Mouse (Mus musculus): ENCODE measurements at regions not wholly inside any gene's neighbourhood (a gene's known extent, or its start where the extent isn't known, plus 50 kb on each side); places are given as distances from the start of the nearest gene placed in this dataset.

- H3K4me2 ChIP-seq (ENCODE audit: low read depth, low read length) = no peak overlapping the region
- no peak overlapping the region for H3K27ac ChIP-seq (replicated peaks; ENCODE audit: low read depth, low read length)
- no peaks in the 10 kb centered on the region for H3K36me3 ChIP-seq (ENCODE audit: control insufficient read depth, insufficient read depth, low read length)
- H3K4me1 ChIP-seq (ENCODE audit: control insufficient read depth, insufficient read depth, low read length) = peaks cover 4% of the 10 kb centered on the region
- no peaks in the 10 kb centered on the region for H3K27me3 ChIP-seq (replicated peaks; ENCODE audit: control insufficient read depth, insufficient read depth, low read length)
- H3K4me3 ChIP-seq (ENCODE audit: low read depth, low read length) = no peak overlapping the region
- DNase-seq (ENCODE audit: low spot score) = no peak
- no peaks in the 10 kb centered on the region for H3K9me3 ChIP-seq (ENCODE audit: control insufficient read depth, low read length)
- H3K9ac ChIP-seq (ENCODE audit: low read depth, low read length) = no peak overlapping the region
- no peak for ATAC-seq (ENCODE audit: low read depth)
- WGBS = 68% methylated on average over 6 of the region's 6 CpGs
Measured at GRCm38 (mm10) chr1:90347032-90347431, 143.3 kb downstream of the Ackr3 start.

- Histone ChIP-seq H3K9ac (ENCODE audit: low read depth, low read length) (no peak overlapping the region), H3K4me1 (ENCODE audit: control insufficient read depth, insufficient read depth, low read length) (peaks cover 23% of the 10 kb centered on the region), H3K4me3 (ENCODE audit: low read depth, low read length) (no peak overlapping the region), H3K27me3 (replicated peaks; ENCODE audit: control insufficient read depth, insufficient read depth, low read length) (no peaks in the 10 kb centered on the region), H3K4me2 (ENCODE audit: low read depth, low read length) (no peak overlapping the region), H3K27ac (replicated peaks; ENCODE audit: low read depth, low read length) (no peak overlapping the region), H3K36me3 (ENCODE audit: control insufficient read depth, insufficient read depth, low read length) (no peaks in the 10 kb centered on the region), H3K9me3 (ENCODE audit: control insufficient read depth, low read length) (no peaks in the 10 kb centered on the region)
- no peak for ATAC-seq (ENCODE audit: low read depth)
- DNase-seq (ENCODE audit: low spot score) = peak; percentile 69
- 26% methylated on average over 6 of the region's 6 CpGs for WGBS
Measured at GRCm38 (mm10) chr1:90349611-90350010, 145.8 kb downstream of the Ackr3 start.

- Histone ChIP-seq H3K9me3 (ENCODE audit: control insufficient read depth, low read length) (no peaks in the 10 kb centered on the region), H3K4me1 (ENCODE audit: control insufficient read depth, insufficient read depth, low read length) (peaks cover 23% of the 10 kb centered on the region), H3K27ac (replicated peaks; ENCODE audit: low read depth, low read length) (peak overlapping the region; percentile 29; the same call in 1 of the 2 replicates), H3K36me3 (ENCODE audit: control insufficient read depth, insufficient read depth, low read length) (no peaks in the 10 kb centered on the region), H3K9ac (ENCODE audit: low read depth, low read length) (no peak overlapping the region), H3K27me3 (replicated peaks; ENCODE audit: control insufficient read depth, insufficient read depth, low read length) (no peaks in the 10 kb centered on the region), H3K4me2 (ENCODE audit: low read depth, low read length) (no peak overlapping the region), H3K4me3 (ENCODE audit: low read depth, low read length) (no peak overlapping the region)
- DNase-seq (ENCODE audit: low spot score) (peak; percentile 83), ATAC-seq (ENCODE audit: low read depth) (peak; percentile 58)
- WGBS = 16% methylated on average over 7 of the region's 7 CpGs
Measured at GRCm38 (mm10) chr1:90353325-90353724, 149.5 kb downstream of the Ackr3 start.

- ATAC-seq (ENCODE audit: low read depth) = no peak
- no peaks in the 10 kb centered on the region for H3K36me3 ChIP-seq (ENCODE audit: control insufficient read depth, insufficient read depth, low read length)
- no peaks in the 10 kb centered on the region for H3K9me3 ChIP-seq (ENCODE audit: control insufficient read depth, low read length)
- peaks cover 29% of the 10 kb centered on the region for H3K4me1 ChIP-seq (ENCODE audit: control insufficient read depth, insufficient read depth, low read length)
- DNase-seq (ENCODE audit: low spot score) = no peak
- no peak overlapping the region for H3K4me3 ChIP-seq (ENCODE audit: low read depth, low read length)
- WGBS = 70% methylated on average over 3 of the region's 3 CpGs
- no peaks in the 10 kb centered on the region for H3K27me3 ChIP-seq (replicated peaks; ENCODE audit: control insufficient read depth, insufficient read depth, low read length)
- no peak overlapping the region for H3K4me2 ChIP-seq (ENCODE audit: low read depth, low read length)
- no peak overlapping the region for H3K27ac ChIP-seq (replicated peaks; ENCODE audit: low read depth, low read length)
- no peak overlapping the region for H3K9ac ChIP-seq (ENCODE audit: low read depth, low read length)
Measured at GRCm38 (mm10) chr1:90356567-90356966, 152.8 kb downstream of the Ackr3 start.

GRCm38 (mm10) chr1:90357391-90357790, 153.6 kb downstream of the Ackr3 start:
- no peaks in the 10 kb centered on the region for H3K27me3 ChIP-seq (replicated peaks; ENCODE audit: control insufficient read depth, insufficient read depth, low read length)
- DNase-seq (ENCODE audit: low spot score) = no peak
- H3K9me3 ChIP-seq (ENCODE audit: control insufficient read depth, low read length) = no peaks in the 10 kb centered on the region
- no peaks in the 10 kb centered on the region for H3K36me3 ChIP-seq (ENCODE audit: control insufficient read depth, insufficient read depth, low read length)
- ATAC-seq (ENCODE audit: low read depth) = no peak
- H3K4me3 ChIP-seq (ENCODE audit: low read depth, low read length) = no peak overlapping the region
- no peak overlapping the region for H3K9ac ChIP-seq (ENCODE audit: low read depth, low read length)
- H3K4me1 ChIP-seq (ENCODE audit: control insufficient read depth, insufficient read depth, low read length) = peaks cover 21% of the 10 kb centered on the region
- no peak overlapping the region for H3K27ac ChIP-seq (replicated peaks; ENCODE audit: low read depth, low read length)
- H3K4me2 ChIP-seq (ENCODE audit: low read depth, low read length) = no peak overlapping the region

- H3K4me2 ChIP-seq (ENCODE audit: low read depth, low read length) = no peak overlapping the region
- 0 out of 2 replicates have a peak, but pooled peaks cover 6% of the 10 kb centered on the region for H3K4me1 ChIP-seq (ENCODE audit: control insufficient read depth, insufficient read depth, low read length)
- H3K27ac ChIP-seq (replicated peaks; ENCODE audit: low read depth, low read length) = no peak overlapping the region
- WGBS = 68% methylated on average over 2 of the region's 2 CpGs
- H3K4me3 ChIP-seq (ENCODE audit: low read depth, low read length) = no peak overlapping the region
- H3K27me3 ChIP-seq (replicated peaks; ENCODE audit: control insufficient read depth, insufficient read depth, low read length) = no peaks in the 10 kb centered on the region
- H3K36me3 ChIP-seq (ENCODE audit: control insufficient read depth, insufficient read depth, low read length) = no peaks in the 10 kb centered on the region
- no peaks in the 10 kb centered on the region for H3K9me3 ChIP-seq (ENCODE audit: control insufficient read depth, low read length)
- no peak for DNase-seq (ENCODE audit: low spot score)
- H3K9ac ChIP-seq (ENCODE audit: low read depth, low read length) = no peak overlapping the region
- no peak for ATAC-seq (ENCODE audit: low read depth)
Measured at GRCm38 (mm10) chr1:90358971-90359370, 155.2 kb downstream of the Ackr3 start.

- H3K27ac ChIP-seq (replicated peaks; ENCODE audit: low read depth, low read length) = no peak overlapping the region
- H3K27me3 ChIP-seq (replicated peaks; ENCODE audit: control insufficient read depth, insufficient read depth, low read length) = no peaks in the 10 kb centered on the region
- DNase-seq (ENCODE audit: low spot score) (no peak), ATAC-seq (ENCODE audit: low read depth) (no peak; the same call in 1 of the 2 replicates)
- H3K4me3 ChIP-seq (ENCODE audit: low read depth, low read length) = no peak overlapping the region
- no peaks in the 10 kb centered on the region for H3K9me3 ChIP-seq (ENCODE audit: control insufficient read depth, low read length)
- no peak overlapping the region for H3K9ac ChIP-seq (ENCODE audit: low read depth, low read length)
- H3K4me2 ChIP-seq (ENCODE audit: low read depth, low read length) = no peak overlapping the region
- H3K4me1 ChIP-seq (ENCODE audit: control insufficient read depth, insufficient read depth, low read length) = 0 out of 2 replicates have a peak, but pooled peaks cover 8% of the 10 kb centered on the region
- WGBS = 60% methylated on average over 3 of the region's 3 CpGs
- H3K36me3 ChIP-seq (ENCODE audit: control insufficient read depth, insufficient read depth, low read length) = no peaks in the 10 kb centered on the region
Measured at GRCm38 (mm10) chr1:90360065-90360464, 156.3 kb downstream of the Ackr3 start.

- H3K4me2 ChIP-seq (ENCODE audit: low read depth, low read length) = no peak overlapping the region
- peak; percentile 9 for DNase-seq (ENCODE audit: low spot score)
- H3K27ac ChIP-seq (replicated peaks; ENCODE audit: low read depth, low read length) = no peak overlapping the region
- H3K27me3 ChIP-seq (replicated peaks; ENCODE audit: control insufficient read depth, insufficient read depth, low read length) = no peaks in the 10 kb centered on the region
- no peaks in the 10 kb centered on the region for H3K36me3 ChIP-seq (ENCODE audit: control insufficient read depth, insufficient read depth, low read length)
- H3K4me3 ChIP-seq (ENCODE audit: low read depth, low read length) = no peak overlapping the region
- no peak for ATAC-seq (ENCODE audit: low read depth)
- 0 out of 2 replicates have a peak, but pooled peaks cover 8% of the 10 kb centered on the region for H3K4me1 ChIP-seq (ENCODE audit: control insufficient read depth, insufficient read depth, low read length)
- no peaks in the 10 kb centered on the region for H3K9me3 ChIP-seq (ENCODE audit: control insufficient read depth, low read length)
- H3K9ac ChIP-seq (ENCODE audit: low read depth, low read length) = no peak overlapping the region
- 62% methylated on average over 4 of the region's 4 CpGs for WGBS
Measured at GRCm38 (mm10) chr1:90364444-90364843, 160.7 kb downstream of the Ackr3 start.

- WGBS = 55% methylated on average over 10 of the region's 10 CpGs
- no peaks in the 10 kb centered on the region for H3K36me3 ChIP-seq (ENCODE audit: control insufficient read depth, insufficient read depth, low read length)
- no peak overlapping the region for H3K27ac ChIP-seq (replicated peaks; ENCODE audit: low read depth, low read length)
- H3K4me2 ChIP-seq (ENCODE audit: low read depth, low read length) = no peak overlapping the region
- H3K27me3 ChIP-seq (replicated peaks; ENCODE audit: control insufficient read depth, insufficient read depth, low read length) = no peaks in the 10 kb centered on the region
- no peak overlapping the region for H3K4me3 ChIP-seq (ENCODE audit: low read depth, low read length)
- no peak for ATAC-seq (ENCODE audit: low read depth)
- H3K9me3 ChIP-seq (ENCODE audit: control insufficient read depth, low read length) = 0 out of 2 replicates have a peak, but pooled peaks cover 4% of the 10 kb centered on the region
- peak; percentile 49 for DNase-seq (ENCODE audit: low spot score)
- no peak overlapping the region for H3K9ac ChIP-seq (ENCODE audit: low read depth, low read length)
- 0 out of 2 replicates have a peak, but pooled peaks cover 2% of the 10 kb centered on the region for H3K4me1 ChIP-seq (ENCODE audit: control insufficient read depth, insufficient read depth, low read length)
Measured at GRCm38 (mm10) chr1:90368581-90368980, 164.8 kb downstream of the Ackr3 start.

All from embryonic facial prominence, embryonic 14.5 days (tissue).